Mouse (Mus musculus): ENCODE measurements at regions not wholly inside any gene's neighbourhood (a gene's known extent, or its start where the extent isn't known, plus 50 kb on each side); places are given as distances from the start of the nearest gene placed in this dataset.

- in situ Hi-C loops (cut with MboI; ENCODE audit: low pct_ligation_motif_present, low pct_unique_long_range_greater_than_20kb, low sequenced_read_pairs), result no loop called here
Observed at GRCm38 (mm10) chr5:111560432-111560831, 143.3 kb downstream of the Mn1 start.

DNA sequence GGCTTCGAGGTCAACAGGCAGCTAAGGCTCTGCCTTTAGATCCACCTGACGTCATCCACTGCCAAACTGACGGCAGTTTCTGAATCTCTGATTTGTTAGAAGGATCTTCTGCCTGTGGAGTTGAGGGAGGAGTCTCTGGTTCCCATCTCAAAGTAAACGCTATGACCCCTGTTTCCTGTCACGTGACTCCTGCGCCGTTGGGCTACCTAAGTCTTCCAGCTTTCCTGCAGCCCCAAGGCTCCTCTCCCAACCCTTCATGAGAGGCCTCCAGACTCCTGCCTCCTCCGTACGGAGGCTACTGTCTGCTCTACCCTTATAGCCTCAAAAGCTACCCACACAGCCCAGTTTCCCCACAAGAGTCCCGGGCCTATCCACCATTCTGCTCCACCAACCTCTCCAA, 144.1 kb downstream of the Mn1 start:
- TF ChIP-seq POLR2A (IDR thresholded peaks at IDR 0.05; ENCODE audit: low read depth, low read length), result no peak
- TF ChIP-seq ETS1 (conservative IDR thresholded peaks at IDR 0.05; ENCODE audit: low read depth, low read length), result no peak
- no peak for TF ChIP-seq JUN (IDR thresholded peaks at IDR 0.05; ENCODE audit: insufficient read depth, low read depth, low read length)
- no peak for TF ChIP-seq MYC (IDR thresholded peaks at IDR 0.05; ENCODE audit: low read depth, low read length)
- no peak for TF ChIP-seq ZKSCAN1 (IDR thresholded peaks at IDR 0.05; ENCODE audit: borderline replicate concordance, low read depth, low read length)
- no peak for TF ChIP-seq KAT2A (IDR thresholded peaks at IDR 0.05; ENCODE audit: insufficient replicate concordance, low read length)
- no peak for TF ChIP-seq USF2 (conservative IDR thresholded peaks at IDR 0.05; ENCODE audit: low read depth, low read length)
- no peak for TF ChIP-seq ZMIZ1 (IDR thresholded peaks at IDR 0.05; ENCODE audit: low read depth, low read length)
- no peak for TF ChIP-seq RAD21 (IDR thresholded peaks at IDR 0.05; ENCODE audit: low read depth, low read length)
- no peak for TF ChIP-seq SMC3 (IDR thresholded peaks at IDR 0.05; ENCODE audit: low read depth, low read length)
- no peak for TF ChIP-seq TCF12 (IDR thresholded peaks at IDR 0.05; ENCODE audit: low read depth, low read length)
- TF ChIP-seq ELF1 (IDR thresholded peaks at IDR 0.05; ENCODE audit: low read depth, low read length), result no peak
- no peak for TF ChIP-seq CTCF (conservative IDR thresholded peaks at IDR 0.05 in 1 of 2, IDR thresholded peaks at IDR 0.05 in 1 of 2; ENCODE audit: low read depth in 2 of 2, low read length in 2 of 2)
- no peak for TF ChIP-seq MEF2A (IDR thresholded peaks at IDR 0.05; ENCODE audit: borderline replicate concordance, low read depth, low read length)
- dilution Hi-C loops (cut with MboI; ENCODE audit: extremely low pct_ligation_motif_present, extremely low pct_unique_long_range_greater_than_20kb, low sequenced_read_pairs), result no loop called here
- no peak overlapping the region for H3K9ac ChIP-seq (ENCODE audit: insufficient read depth, low read depth)
- H3K27me3 ChIP-seq (replicated peaks), result no peaks in the 10 kb centered on the region
- DNase-seq (ENCODE audit: extremely low read depth), result no peak
- H3K79me2 ChIP-seq (replicated peaks; ENCODE audit: control insufficient read depth, extremely low read depth, insufficient read depth, poor library complexity, severe bottlenecking), result no peaks in the 10 kb centered on the region
- peaks cover 72% of the 10 kb centered on the region for H3K9me3 ChIP-seq (replicated peaks; ENCODE audit: low read length)
- H3K4me2 ChIP-seq (ENCODE audit: insufficient read depth, low read depth, poor library complexity, severe bottlenecking), result no peak overlapping the region
- in situ Hi-C loops (cut with MboI; ENCODE audit: low pct_ligation_motif_present, low pct_unique_long_range_greater_than_20kb, low sequenced_read_pairs), result no loop called here
- no peak overlapping the region for H3K4me3 ChIP-seq (replicated peaks in 1 of 3; ENCODE audit: low read depth in 2 of 3, low read length in 2 of 3, poor library complexity in 1 of 3)
- no peaks in the 10 kb centered on the region for H3K36me3 ChIP-seq (replicated peaks in 1 of 2; ENCODE audit: control insufficient read depth in 1 of 2, insufficient read depth in 1 of 2, low read length in 1 of 2)
- H3K4me1 ChIP-seq (ENCODE audit: control insufficient read depth in 1 of 2, insufficient read depth in 2 of 2), result no peaks in the 10 kb centered on the region
- H3K27ac ChIP-seq (ENCODE audit: insufficient read depth, low read depth), result no peak overlapping the region

More at GRCm38 (mm10) chr5:111560432-111560831, 143.3 kb downstream of the Mn1 start:
- dilution Hi-C loops (cut with MboI; ENCODE audit: extremely low pct_ligation_motif_present, extremely low pct_unique_long_range_greater_than_20kb, low sequenced_read_pairs), result no loop called here
- H3K4me2 ChIP-seq (ENCODE audit: insufficient read depth, low read depth, poor library complexity, severe bottlenecking), result no peak overlapping the region
- H3K27me3 ChIP-seq (replicated peaks), result no peaks in the 10 kb centered on the region
- no peak overlapping the region for H3K9ac ChIP-seq (ENCODE audit: insufficient read depth, low read depth)
- H3K4me3 ChIP-seq (replicated peaks in 1 of 3; ENCODE audit: low read depth in 2 of 3, low read length in 2 of 3, poor library complexity in 1 of 3), result no peak overlapping the region
- no peak for TF ChIP-seq RAD21 (IDR thresholded peaks at IDR 0.05; ENCODE audit: low read depth, low read length)
- no peak for DNase-seq (ENCODE audit: extremely low read depth)
- H3K36me3 ChIP-seq (replicated peaks in 1 of 2; ENCODE audit: control insufficient read depth in 1 of 2, insufficient read depth in 1 of 2, low read length in 1 of 2), result no peaks in the 10 kb centered on the region
- no peaks in the 10 kb centered on the region for H3K79me2 ChIP-seq (replicated peaks; ENCODE audit: control insufficient read depth, extremely low read depth, insufficient read depth, poor library complexity, severe bottlenecking)
- no peak overlapping the region for H3K27ac ChIP-seq (ENCODE audit: insufficient read depth, low read depth)
- peaks cover 71% of the 10 kb centered on the region for H3K9me3 ChIP-seq (replicated peaks; ENCODE audit: low read length)
- no peaks in the 10 kb centered on the region for H3K4me1 ChIP-seq (ENCODE audit: control insufficient read depth in 1 of 2, insufficient read depth in 2 of 2)

DNA sequence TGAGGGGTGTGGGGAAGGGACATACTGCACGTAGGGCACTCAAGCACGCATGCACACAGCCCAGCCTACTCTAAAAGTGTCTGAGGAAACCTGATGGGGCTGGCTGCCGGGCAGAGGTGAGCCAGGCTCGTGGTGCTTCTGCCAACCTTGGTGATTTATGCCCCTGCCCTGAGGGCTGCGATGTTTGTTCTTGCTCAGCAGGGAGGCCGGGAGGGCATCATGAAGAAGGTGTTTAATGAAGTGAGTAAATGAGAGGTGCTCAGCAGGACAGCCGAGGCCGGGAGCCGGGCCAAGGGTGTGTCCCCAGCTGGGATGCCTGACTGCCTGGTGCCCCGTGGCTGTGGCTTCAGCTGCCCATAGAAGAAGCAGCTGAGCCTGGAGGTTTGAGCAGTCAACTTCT, 153.7 kb downstream of the Mn1 start:
- Histone ChIP-seq H3K9ac (ENCODE audit: insufficient read depth, low read depth) (no peak overlapping the region), H3K4me1 (ENCODE audit: control insufficient read depth in 1 of 2, insufficient read depth in 2 of 2) (no peaks in the 10 kb centered on the region), H3K9me3 (replicated peaks; ENCODE audit: low read length) (peaks cover 81% of the 10 kb centered on the region), H3K79me2 (replicated peaks; ENCODE audit: control insufficient read depth, extremely low read depth, insufficient read depth, poor library complexity, severe bottlenecking) (no peaks in the 10 kb centered on the region), H3K36me3 (replicated peaks in 1 of 2; ENCODE audit: control insufficient read depth in 1 of 2, insufficient read depth in 1 of 2, low read length in 1 of 2) (no peaks in the 10 kb centered on the region), H3K4me3 (replicated peaks in 1 of 3; ENCODE audit: low read depth in 2 of 3, low read length in 2 of 3, poor library complexity in 1 of 3) (no peak overlapping the region), H3K27me3 (replicated peaks) (no peaks in the 10 kb centered on the region), H3K27ac (ENCODE audit: insufficient read depth, low read depth) (no peak overlapping the region), H3K4me2 (ENCODE audit: insufficient read depth, low read depth, poor library complexity, severe bottlenecking) (no peak overlapping the region)
- TF ChIP-seq POLR2AphosphoS2 (IDR thresholded peaks at IDR 0.05; ENCODE audit: low read depth, low read length) (no peak), SMC3 (IDR thresholded peaks at IDR 0.05; ENCODE audit: low read depth, low read length) (no peak), NELFE (IDR thresholded peaks at IDR 0.05; ENCODE audit: low read depth, low read length) (no peak), ZKSCAN1 (IDR thresholded peaks at IDR 0.05; ENCODE audit: borderline replicate concordance, low read depth, low read length) (no peak), RAD21 (IDR thresholded peaks at IDR 0.05; ENCODE audit: low read depth, low read length) (no peak), ELF1 (IDR thresholded peaks at IDR 0.05; ENCODE audit: low read depth, low read length) (no peak), CTCF (conservative IDR thresholded peaks at IDR 0.05 in 1 of 2, IDR thresholded peaks at IDR 0.05 in 1 of 2; ENCODE audit: low read depth in 2 of 2, low read length in 2 of 2) (no peak), SIN3A (IDR thresholded peaks at IDR 0.05; ENCODE audit: low read length) (no peak), JUN (IDR thresholded peaks at IDR 0.05; ENCODE audit: insufficient read depth, low read depth, low read length) (no peak), MXI1 (IDR thresholded peaks at IDR 0.05; ENCODE audit: low read depth, low read length) (no peak), BHLHE40 (IDR thresholded peaks at IDR 0.05; ENCODE audit: low read depth, low read length) (no peak), POLR2A (IDR thresholded peaks at IDR 0.05; ENCODE audit: low read depth, low read length) (no peak), ZMIZ1 (IDR thresholded peaks at IDR 0.05; ENCODE audit: low read depth, low read length) (no peak), GABPA (IDR thresholded peaks at IDR 0.05; ENCODE audit: insufficient replicate concordance, low read depth, low read length) (no peak), ZC3H11A (IDR thresholded peaks at IDR 0.05; ENCODE audit: low read depth, low read length) (no peak), TCF12 (IDR thresholded peaks at IDR 0.05; ENCODE audit: low read depth, low read length) (no peak), USF1 (IDR thresholded peaks at IDR 0.05; ENCODE audit: low read depth, low read length) (no peak), JUND (conservative IDR thresholded peaks at IDR 0.05; ENCODE audit: low read depth, low read length) (no peak), ZNF384 (IDR thresholded peaks at IDR 0.05; ENCODE audit: low read depth, low read length) (no peak)
- in situ Hi-C loops (cut with MboI; ENCODE audit: low pct_ligation_motif_present, low pct_unique_long_range_greater_than_20kb, low sequenced_read_pairs) (no loop called here), dilution Hi-C loops (cut with MboI; ENCODE audit: extremely low pct_ligation_motif_present, extremely low pct_unique_long_range_greater_than_20kb, low sequenced_read_pairs) (no loop called here)
- DNase-seq (ENCODE audit: extremely low read depth), result no peak

Measured in CH12.LX (cell line).